Mouse (Mus musculus) hindbrain, postnatal 0 days (tissue): ENCODE data around the gene Olfml1. TPM values are rescaled to one million over a fixed set of nuclear protein-coding genes. Genes with fewer than 3 reads are reported as not detected.

ENCODE experiments used
- ATAC-seq: fragments of 200-750 bp; cut with Nextera tagmentation; 2 replicates; pipeline ENCODE4 v1.8.0; 2017; ENCODE audit warnings: mild to moderate bottlenecking, moderate TSS enrichment, moderate library complexity
- DNase-seq: peaks from one replicate; pipeline ENCODE4 v3.0.0-alpha.2; 2015; ENCODE audit warnings: low spot score
- H3K27ac ChIP-seq: fragments of 300-500 bp; sonication (generic); 2 replicates; pipeline ENCODE4 v1.5.1; 2014; ENCODE audit warnings: mild to moderate bottlenecking
- H3K27me3 ChIP-seq: fragments of 300-500 bp; sonication (generic); 2 replicates; pipeline ENCODE4 v1.6.1; 2014; ENCODE audit warnings: low read length, mixed read lengths; ENCODE audit not compliant: insufficient read depth
- H3K36me3 ChIP-seq: fragments of 300-500 bp; sonication (generic); 2 replicates; pipeline ENCODE4 v1.6.1; 2014; ENCODE audit warnings: low read length, mixed read lengths; ENCODE audit not compliant: insufficient read depth
- H3K4me1 ChIP-seq: fragments of 300-500 bp; sonication (generic); 2 replicates; pipeline ENCODE4 v1.6.1; 2014; ENCODE audit warnings: antibody characterized with exemption, low read length, mixed read lengths; ENCODE audit not compliant: insufficient read depth
- H3K4me2 ChIP-seq: fragments of 300-500 bp; sonication (generic); 2 replicates; pipeline ENCODE4 v1.6.1; 2014; ENCODE audit warnings: low read depth, mild to moderate bottlenecking, low read length, moderate library complexity, mixed read lengths
- H3K4me3 ChIP-seq: fragments of 300-500 bp; sonication (generic); 2 replicates; pipeline ENCODE4 v1.5.1; 2014; ENCODE audit warnings: low read length
- H3K9ac ChIP-seq: fragments of 300-500 bp; sonication (generic); replicated peaks from 2 replicates; pipeline ENCODE4 v1.6.1; 2014; ENCODE audit warnings: mild to moderate bottlenecking, low read length, moderate library complexity, mixed read lengths
- H3K9me3 ChIP-seq: fragments of 300-500 bp; sonication (generic); 2 replicates; pipeline ENCODE4 v1.6.1; 2016; ENCODE audit warnings: low read length, mixed read lengths
- CTCF ChIP-seq: IDR thresholded peaks from 2 replicates; pipeline ENCODE4 v1.5.1; 2016; ENCODE audit warnings: antibody characterized with exemption, control low read depth, low read depth
- WGBS: fragments of 180-500 bp; shearing (Covaris S2); extraction: QIAGEN DNeasy Blood & Tissue Kit; methylation state at CpG from one replicate; pipeline ENCODE4 v1.1.7; 2014; 5-methylcytosine and 5-hydroxymethylcytosine counted together
- polyA plus RNA-seq: library from polyadenylated mRNA; unstranded; fragments of >200 nt; fragmentation: Nextera tagmentation; extraction: Ambion mirVana; gene quantifications from 2 replicates; pipeline ENCODE4 v1.2.1, GENCODE M21; 2015
- total RNA-seq: library from RNA; depleted of rRNA; stranded (reverse); fragments of >200 nt; gene quantifications from 2 replicates; pipeline ENCODE4 v1.2.3, GENCODE M21; 2014

Olfml1 gene
- total and polyA plus RNA-seq, 2 experiments from 2014 or later = 5.5 to 6.0 TPM

GRCm38 (mm10) chr7:107536516-107536915 lies 30.7 kb upstream of the Olfml1 start:
- no peak overlapping the region for H3K9ac ChIP-seq
- no peak overlapping the region for H3K27ac ChIP-seq
- 46% methylated on average over 6 of the region's 6 CpGs for WGBS
- H3K4me2 ChIP-seq = no peak overlapping the region
- H3K4me3 ChIP-seq = no peak overlapping the region
- ATAC-seq = no peak
- no peaks in the 10 kb centered on the region for H3K36me3 ChIP-seq
- H3K9me3 ChIP-seq = no peaks in the 10 kb centered on the region
- H3K27me3 ChIP-seq = no peaks in the 10 kb centered on the region
- no peaks in the 10 kb centered on the region for H3K4me1 ChIP-seq
- no peak for DNase-seq
- TF ChIP-seq CTCF = no peak

GRCm38 (mm10) chr7:107540034-107540433 lies 27.2 kb upstream of the Olfml1 start:
- TF ChIP-seq CTCF = no peak
- no peak overlapping the region for H3K4me3 ChIP-seq
- ATAC-seq (no peak), DNase-seq (no peak)
- no peak overlapping the region for H3K4me2 ChIP-seq
- 72% methylated on average over 4 of the region's 4 CpGs for WGBS
- no peaks in the 10 kb centered on the region for H3K36me3 ChIP-seq
- H3K9me3 ChIP-seq = no peaks in the 10 kb centered on the region
- H3K9ac ChIP-seq = no peak overlapping the region
- H3K27ac ChIP-seq = no peak overlapping the region
- H3K27me3 ChIP-seq = no peaks in the 10 kb centered on the region
- H3K4me1 ChIP-seq = no peaks in the 10 kb centered on the region

DNA sequence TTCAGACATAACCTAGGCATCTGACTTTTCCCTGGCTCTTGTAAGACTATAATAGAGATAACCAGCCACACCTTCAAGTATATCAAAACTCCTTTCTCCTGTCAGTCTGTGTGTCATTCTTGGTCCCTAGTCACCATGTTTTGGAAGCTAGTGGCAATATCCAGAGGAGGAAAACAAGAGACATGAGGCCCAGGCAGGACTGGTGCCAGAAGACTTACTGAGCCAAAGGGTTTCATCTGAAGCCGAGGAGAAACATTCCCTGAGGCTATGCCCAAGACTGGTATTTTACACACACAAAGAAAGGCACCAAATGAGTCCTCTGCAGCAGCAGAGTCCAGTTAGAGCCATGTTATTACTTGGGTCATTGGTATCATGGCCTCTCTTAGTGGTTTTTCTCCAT lies 22.2 kb upstream of the Olfml1 start:
- H3K27ac ChIP-seq = no peak overlapping the region
- no peaks in the 10 kb centered on the region for H3K27me3 ChIP-seq
- no peak overlapping the region for H3K4me2 ChIP-seq
- no peaks in the 10 kb centered on the region for H3K9me3 ChIP-seq
- no peak for DNase-seq
- WGBS = 30% methylated on average over 1 of the region's 1 CpGs
- TF ChIP-seq CTCF = no peak
- no peaks in the 10 kb centered on the region for H3K4me1 ChIP-seq
- 0 out of 2 replicates have a peak, but pooled peaks cover 6% of the 10 kb centered on the region for H3K36me3 ChIP-seq
- no peak overlapping the region for H3K9ac ChIP-seq
- no peak overlapping the region for H3K4me3 ChIP-seq
- no peak for ATAC-seq

- Histone ChIP-seq H3K36me3 (0 out of 2 replicates have a peak, but pooled peaks cover 6% of the 10 kb centered on the region), H3K9me3 (no peaks in the 10 kb centered on the region), H3K4me1 (no peaks in the 10 kb centered on the region), H3K27ac (no peak overlapping the region), H3K9ac (no peak overlapping the region), H3K4me2 (no peak overlapping the region), H3K27me3 (no peaks in the 10 kb centered on the region), H3K4me3 (no peak overlapping the region)
- WGBS = 92% methylated on average over 3 of the region's 3 CpGs
- DNase-seq (no peak), ATAC-seq (no peak)
- TF ChIP-seq CTCF = no peak
Measured at GRCm38 (mm10) chr7:107547872-107548271, 19.4 kb upstream of the Olfml1 start.

GRCm38 (mm10) chr7:107553461-107553860 lies 13.8 kb upstream of the Olfml1 start:
- 59% methylated on average over 1 of the region's 1 CpGs for WGBS
- H3K4me3 ChIP-seq = no peak overlapping the region
- H3K4me1 ChIP-seq = no peaks in the 10 kb centered on the region
- ATAC-seq (no peak), DNase-seq (no peak)
- H3K9ac ChIP-seq = no peak overlapping the region
- H3K36me3 ChIP-seq = no peaks in the 10 kb centered on the region
- no peak overlapping the region for H3K27ac ChIP-seq
- no peak for TF ChIP-seq CTCF
- no peaks in the 10 kb centered on the region for H3K9me3 ChIP-seq
- H3K4me2 ChIP-seq = no peak overlapping the region
- no peaks in the 10 kb centered on the region for H3K27me3 ChIP-seq

DNA sequence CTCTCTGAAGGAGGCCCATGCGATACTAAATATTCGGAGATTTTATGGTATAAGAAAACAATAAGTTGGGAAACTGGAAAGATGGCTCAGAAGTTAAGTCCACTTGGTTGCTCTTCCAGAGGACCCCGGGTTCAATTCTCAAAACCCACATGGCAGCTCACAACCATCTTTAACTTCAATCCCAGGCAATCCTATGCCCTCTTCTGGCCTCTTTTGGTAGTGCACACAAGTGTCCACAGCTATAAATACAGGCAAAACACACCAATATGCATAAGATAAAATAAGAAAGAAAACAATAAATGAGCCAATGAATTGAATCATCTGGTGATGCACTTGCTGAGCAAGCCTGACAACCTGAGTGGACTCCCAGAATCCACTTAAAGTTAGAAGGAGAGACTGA lies 11.3 kb upstream of the Olfml1 start:
- no peaks in the 10 kb centered on the region for H3K36me3 ChIP-seq
- no peak overlapping the region for H3K4me3 ChIP-seq
- TF ChIP-seq CTCF = peak; percentile 51
- no peak for DNase-seq
- H3K27me3 ChIP-seq = no peaks in the 10 kb centered on the region
- no peak for ATAC-seq
- no peaks in the 10 kb centered on the region for H3K4me1 ChIP-seq
- 84% methylated on average over 3 of the region's 3 CpGs for WGBS
- no peak overlapping the region for H3K4me2 ChIP-seq
- no peak overlapping the region for H3K9ac ChIP-seq
- no peaks in the 10 kb centered on the region for H3K9me3 ChIP-seq
- no peak overlapping the region for H3K27ac ChIP-seq

- DNase-seq (no peak), ATAC-seq (no peak)
- Histone ChIP-seq H3K9ac (no peak overlapping the region), H3K27me3 (no peaks in the 10 kb centered on the region), H3K4me3 (no peak overlapping the region), H3K4me2 (no peak overlapping the region), H3K36me3 (no peaks in the 10 kb centered on the region), H3K9me3 (no peaks in the 10 kb centered on the region), H3K4me1 (no peaks in the 10 kb centered on the region), H3K27ac (no peak overlapping the region)
- WGBS = 64% methylated on average over 2 of the region's 2 CpGs
- no peak for TF ChIP-seq CTCF
Measured at GRCm38 (mm10) chr7:107560675-107561074, 6.6 kb upstream of the Olfml1 start.

DNA sequence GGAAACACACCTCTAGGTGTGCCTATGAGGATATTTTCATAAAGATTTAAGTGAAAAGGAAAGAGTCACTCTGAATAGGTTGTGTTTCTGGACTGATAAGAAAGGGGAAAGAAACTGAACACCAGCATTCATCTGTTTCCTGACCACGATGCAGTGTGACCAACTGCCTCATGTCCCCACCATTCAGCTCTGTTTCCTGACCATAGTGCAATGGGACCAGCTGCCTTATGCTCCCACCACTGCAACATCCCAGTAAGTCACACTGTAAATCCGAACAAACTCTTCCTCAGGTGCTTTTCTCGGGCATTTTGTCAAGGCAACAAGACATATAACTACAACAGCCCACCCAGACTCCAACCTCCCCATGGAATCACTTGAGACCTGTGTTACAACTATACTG lies 5.7 kb upstream of the Olfml1 start:
- H3K9me3 ChIP-seq = no peaks in the 10 kb centered on the region

More for the DNA sequence above, 5.7 kb upstream of the Olfml1 start:
- H3K4me1 ChIP-seq = no peaks in the 10 kb centered on the region
- H3K27me3 ChIP-seq = no peaks in the 10 kb centered on the region
- no peak overlapping the region for H3K9ac ChIP-seq
- 72% methylated on average over 3 of the region's 3 CpGs for WGBS
- H3K27ac ChIP-seq = no peak overlapping the region
- no peaks in the 10 kb centered on the region for H3K36me3 ChIP-seq
- H3K4me3 ChIP-seq = no peak overlapping the region
- no peak overlapping the region for H3K4me2 ChIP-seq
- no peak for TF ChIP-seq CTCF
- DNase-seq = no peak
- ATAC-seq = no peak
